Mouse (Mus musculus) monocyte, adult 2 months (primary cell): ENCODE results near the gene Phf1.

Source experiments
- DNase-seq, 2 experiments: peaks; one replicate each; pipeline ENCODE4 v3.0.0; 2022; ENCODE audit warnings: low spot score in 2 of 2, low read depth in 1 of 2

Gene Phf1

DNA sequence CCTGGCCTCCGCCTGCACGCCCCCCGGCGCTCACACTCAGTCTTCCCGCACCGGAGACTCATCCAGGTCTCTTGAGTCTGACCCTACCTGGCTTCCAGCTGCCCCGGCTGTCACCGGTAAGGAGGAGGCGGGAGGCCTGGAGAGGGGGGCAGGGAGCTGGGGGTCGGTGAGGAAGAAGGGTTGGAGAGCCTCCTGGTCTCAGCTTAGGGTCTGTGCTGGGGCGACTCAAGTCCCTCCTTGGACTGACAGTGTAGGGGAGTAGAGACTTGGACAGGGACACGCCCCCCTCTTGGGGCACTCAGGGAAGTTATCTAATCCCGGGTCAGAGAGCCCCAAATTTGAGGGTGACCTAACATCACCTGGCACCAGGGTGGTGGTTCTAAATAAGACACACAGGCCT, 567 bp downstream of the Phf1 start:
- DNase-seq = no peak

DNA sequence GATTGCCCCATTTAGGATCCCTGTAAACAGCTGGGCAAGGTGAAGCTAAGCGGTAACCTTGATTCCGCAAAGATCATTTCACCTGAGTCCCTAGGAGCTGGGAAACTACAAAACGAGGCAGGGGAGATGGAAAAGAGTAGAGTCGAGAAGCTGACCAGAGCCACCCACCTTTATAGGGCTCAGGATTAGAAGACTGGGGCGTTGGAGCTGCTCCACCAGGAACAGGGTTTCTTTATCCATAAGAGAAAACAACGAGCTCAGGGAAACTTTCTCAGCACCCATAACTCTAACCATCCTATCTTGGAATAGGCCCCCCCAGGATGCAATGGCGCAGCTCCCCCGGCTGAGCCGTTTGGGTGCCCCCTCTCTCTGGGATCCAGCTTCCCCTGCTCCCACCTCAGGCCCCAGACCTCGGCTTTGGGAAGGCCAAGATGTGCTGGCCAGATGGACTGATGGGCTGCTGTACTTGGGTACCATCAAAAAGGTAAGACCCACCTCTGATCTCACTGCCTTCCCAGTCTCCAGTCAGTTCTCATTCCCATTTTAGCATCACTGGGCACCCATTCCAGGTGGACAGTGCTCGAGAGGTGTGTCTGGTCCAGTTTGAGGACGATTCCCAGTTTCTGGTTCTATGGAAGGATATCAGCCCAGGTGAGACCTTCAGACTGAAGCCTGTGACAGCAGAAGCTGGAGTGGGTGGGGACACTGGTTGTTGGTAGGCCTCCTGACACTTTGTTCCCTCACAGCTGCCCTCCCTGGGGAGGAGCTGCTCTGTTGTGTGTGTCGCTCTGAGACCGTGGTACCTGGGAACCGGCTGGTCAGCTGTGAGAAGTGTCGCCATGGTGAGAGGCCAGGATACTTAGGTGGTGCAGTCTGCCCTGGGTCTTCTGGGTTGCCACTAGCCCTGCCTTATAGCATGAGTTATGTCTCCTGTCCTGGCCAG, 1.3 kb downstream of the Phf1 start:
- no peak for DNase-seq

DNA sequence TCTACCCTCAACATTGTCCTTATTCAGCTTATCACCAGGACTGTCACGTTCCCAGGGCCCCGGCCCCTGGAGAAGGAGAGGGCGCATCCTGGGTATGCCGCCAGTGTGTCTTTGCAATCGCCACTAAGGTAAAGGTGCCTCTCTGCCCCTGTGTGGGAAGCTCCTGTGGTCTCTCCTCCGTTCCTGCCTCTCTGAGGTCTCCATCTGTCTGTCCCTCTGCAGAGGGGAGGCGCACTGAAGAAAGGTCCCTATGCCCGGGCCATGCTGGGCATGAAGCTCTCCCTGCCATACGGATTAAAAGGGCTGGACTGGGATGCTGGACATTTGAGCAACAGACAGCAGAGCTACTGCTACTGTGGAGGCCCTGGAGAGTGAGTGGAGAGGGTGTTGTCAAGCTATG, 2.2 kb downstream of the Phf1 start:
- no peak for DNase-seq

DNA sequence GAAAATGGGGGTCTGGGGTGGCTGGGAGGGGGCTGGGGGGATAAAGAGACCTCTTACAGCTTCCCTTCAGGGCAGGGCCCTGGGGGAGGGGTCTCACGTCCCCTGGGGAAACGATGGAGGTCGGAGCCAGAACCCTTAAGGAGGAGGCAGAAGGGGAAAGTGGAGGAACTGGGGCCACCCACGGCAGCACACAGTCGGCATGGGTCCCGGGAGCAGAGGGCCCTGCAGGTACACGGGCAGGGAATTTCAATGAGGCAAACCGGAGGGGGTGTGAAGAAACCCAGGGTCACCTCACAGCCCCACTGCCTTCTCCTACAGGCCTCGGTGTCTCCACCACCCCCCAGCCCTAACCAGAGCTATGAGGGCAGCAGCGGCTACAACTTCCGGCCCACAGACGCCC, 3.6 kb downstream of the Phf1 start:
- DNase-seq = no peak

DNA sequence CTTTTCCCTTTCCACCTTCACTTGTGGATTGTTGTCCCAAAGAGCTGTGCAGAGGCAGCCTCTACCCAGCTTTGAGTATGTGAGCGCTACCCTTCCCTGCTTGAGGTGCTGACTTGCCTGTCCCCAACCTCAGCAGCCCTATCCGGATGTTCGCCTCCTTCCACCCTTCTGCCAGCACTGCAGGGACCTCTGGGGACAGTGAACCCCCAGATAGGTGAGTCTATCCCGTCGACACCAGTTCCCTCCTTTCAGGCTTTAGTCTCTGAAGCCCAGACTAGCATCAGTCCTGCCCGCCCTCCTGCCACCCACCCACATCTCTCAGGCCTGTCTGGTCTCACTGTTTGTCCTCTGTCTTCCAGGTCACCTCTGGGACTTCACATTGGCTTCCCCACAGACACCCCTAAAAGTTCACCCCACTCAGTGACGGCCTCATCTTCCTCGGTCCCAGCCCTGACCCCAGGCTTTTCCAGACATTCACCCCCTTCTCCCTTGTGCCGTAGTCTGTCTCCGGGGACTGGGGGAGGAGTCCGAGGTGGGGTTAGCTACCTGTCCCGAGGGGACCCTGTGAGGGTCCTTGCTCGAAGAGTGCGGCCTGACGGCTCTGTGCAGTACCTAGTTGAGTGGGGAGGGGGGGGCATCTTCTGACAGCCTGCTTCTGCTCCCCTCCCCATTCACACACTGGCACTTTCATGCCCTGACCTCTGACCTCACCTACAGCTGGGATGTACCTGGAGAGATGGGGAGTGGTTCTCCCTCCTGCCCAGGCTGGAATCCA, 4.3 kb downstream of the Phf1 start:
- DNase-seq = no peak

DNA sequence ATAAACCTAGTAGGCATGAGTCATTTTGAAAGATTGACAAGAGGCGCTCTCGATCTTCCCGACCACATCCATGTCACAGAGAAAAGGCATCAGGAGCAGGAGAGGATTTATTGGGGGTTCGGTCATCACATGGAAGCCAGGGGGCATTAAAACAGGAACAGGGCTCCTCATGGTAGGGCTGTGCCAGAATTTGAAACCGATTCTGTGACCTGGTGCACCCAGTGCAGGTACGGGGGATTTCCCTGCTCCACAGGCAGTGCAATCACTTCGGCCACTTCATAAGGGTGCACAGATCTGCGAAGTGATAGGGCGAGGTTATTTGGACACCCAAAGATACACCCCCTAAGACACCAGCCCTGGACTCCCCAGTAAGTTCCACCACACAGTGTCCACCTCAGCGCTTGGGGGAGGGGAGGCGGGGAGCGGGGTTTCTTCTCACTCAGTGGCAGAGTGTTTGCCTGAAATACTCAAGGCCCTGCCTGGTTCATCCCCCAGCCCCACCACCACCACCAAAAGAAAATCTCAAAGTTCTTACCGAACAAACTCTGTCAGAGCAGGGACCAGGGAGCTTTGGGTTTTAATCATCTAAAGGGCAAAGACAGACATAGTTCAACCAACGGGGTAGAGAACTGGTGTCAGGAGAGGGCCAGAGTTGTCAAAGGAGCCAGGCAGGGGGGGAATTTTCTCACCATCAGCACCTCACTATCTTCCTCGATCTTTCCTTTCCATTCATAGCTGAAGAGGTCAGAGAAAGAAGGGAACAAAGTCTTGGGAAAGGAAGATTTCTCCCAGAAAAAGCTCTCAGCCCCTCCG, 5.2 kb downstream of the Phf1 start:
- no peak for DNase-seq

DNA sequence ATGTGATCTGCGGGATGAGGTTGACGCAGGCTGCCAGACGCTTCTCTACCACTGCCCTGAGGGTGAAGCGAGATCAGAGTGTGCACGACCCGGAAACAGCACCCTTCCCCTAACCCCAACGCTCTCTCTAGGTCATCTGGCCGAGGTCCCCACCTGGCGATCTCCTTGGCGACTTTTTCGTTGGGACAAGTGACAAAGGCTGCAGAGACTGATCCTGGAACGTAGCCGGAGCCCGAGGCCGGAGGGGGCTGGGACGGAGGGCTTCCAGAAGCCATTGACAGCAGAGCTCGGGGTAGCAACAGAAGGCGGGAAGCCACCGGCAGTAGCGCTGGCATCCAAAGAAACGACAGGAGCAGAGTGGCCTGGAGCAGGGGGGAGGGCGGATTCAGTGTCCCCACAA, 5.9 kb downstream of the Phf1 start:
- DNase-seq = no peak

DNA sequence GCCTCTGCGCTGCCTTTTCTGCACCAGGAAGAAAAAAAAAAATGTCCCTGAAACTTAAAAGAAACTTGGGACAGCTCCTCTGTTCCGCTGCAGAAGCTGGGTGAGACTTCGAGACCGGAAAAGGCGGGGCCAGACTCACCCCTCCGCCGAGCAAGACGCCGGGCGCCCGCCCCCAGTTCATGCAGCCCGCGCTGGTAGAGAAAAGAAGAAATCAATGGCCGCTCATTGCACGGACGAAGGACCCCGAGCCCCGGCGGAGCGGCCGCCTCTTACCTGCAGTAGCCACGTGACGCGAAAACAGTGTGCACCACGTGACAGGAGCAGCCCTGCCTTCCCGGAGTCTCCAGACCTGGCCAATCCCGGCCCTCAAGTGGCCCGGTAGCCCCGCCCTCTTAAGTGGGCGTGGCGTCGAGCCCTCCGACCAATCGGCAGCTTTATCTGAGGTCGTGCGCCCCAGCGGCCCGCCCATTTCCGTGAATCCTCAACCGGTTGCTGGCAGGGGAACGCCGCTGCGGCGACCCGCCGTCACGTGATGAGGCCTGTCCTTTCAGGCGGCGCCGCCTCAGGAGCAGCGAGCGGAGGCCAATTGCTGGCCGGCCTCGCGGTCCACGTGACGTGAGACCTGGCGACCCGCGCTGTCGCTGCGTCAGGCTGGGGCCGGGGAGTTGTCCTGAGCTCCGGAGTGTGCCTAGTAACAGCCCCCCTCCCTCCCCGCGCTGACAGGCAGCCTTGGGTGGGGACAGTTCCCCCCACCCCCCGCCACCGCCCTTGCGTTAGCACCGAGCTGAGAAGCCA, 6.5 kb downstream of the Phf1 start, which contains the start of gene Cuta:
TSS of gene Cuta (minus strand) at position 392 of the 795 bp plus-strand sequence.
- peak; percentile 99 to 100 for DNase-seq

DNA sequence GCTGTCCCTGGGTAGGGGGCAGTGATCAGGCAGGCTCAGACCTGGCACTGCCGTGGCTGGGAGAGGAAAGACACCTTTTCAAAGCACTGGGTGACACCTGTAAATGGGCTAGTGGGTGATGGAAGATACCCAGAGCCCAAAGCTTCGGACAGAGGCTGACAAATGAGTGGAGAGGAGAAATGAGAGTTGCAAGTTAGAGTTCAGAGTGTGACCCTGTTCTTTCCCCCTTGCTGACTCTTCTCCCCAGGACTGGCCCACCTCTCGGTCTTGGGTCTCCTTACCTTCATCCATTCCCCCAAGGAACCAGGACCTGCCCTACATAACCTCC, 7.1 kb downstream of the Phf1 start:
- no peak for DNase-seq

DNA sequence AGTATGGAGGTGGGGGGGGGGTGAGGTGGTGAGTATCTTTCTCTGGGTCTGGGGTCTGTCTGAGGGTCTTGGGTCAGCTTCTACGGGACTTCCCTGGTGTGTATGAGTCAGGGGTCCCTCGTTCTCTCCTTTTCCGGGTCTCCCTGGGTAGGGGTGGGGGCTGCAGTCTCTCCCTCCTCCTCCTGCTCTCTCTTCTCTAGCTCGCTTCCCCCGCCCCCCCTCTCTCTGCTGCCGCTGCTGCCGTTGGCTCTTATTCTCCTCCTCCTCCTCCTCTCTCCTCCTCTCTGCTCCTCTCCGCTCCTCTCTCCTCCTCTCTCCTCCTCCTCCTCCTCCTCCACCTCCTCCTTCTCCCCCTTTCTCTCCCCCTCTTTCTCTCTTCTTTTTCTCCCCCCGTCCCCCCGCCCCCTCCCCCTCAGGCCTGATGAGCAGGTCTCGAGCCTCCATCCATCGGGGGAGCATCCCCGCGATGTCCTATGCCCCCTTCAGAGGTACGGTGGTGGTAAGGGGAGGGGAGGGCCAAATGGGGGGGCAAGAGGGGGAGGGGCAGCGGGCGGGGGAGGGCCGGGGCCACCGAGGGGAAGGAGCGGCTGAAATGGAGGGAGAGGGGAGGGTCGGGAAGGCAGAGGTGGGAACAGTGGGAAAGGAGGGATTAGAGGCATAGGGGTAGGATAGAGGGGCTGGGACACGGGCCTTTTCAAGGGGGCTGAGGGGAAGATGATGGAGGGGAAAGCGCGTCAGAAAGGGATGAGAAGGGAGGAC, 8.4 kb downstream of the Phf1 start, which contains the start of gene Syngap1:
TSS of gene Syngap1 (plus strand) at position 223 of the 759 bp plus-strand sequence.
- no peak for DNase-seq

DNA sequence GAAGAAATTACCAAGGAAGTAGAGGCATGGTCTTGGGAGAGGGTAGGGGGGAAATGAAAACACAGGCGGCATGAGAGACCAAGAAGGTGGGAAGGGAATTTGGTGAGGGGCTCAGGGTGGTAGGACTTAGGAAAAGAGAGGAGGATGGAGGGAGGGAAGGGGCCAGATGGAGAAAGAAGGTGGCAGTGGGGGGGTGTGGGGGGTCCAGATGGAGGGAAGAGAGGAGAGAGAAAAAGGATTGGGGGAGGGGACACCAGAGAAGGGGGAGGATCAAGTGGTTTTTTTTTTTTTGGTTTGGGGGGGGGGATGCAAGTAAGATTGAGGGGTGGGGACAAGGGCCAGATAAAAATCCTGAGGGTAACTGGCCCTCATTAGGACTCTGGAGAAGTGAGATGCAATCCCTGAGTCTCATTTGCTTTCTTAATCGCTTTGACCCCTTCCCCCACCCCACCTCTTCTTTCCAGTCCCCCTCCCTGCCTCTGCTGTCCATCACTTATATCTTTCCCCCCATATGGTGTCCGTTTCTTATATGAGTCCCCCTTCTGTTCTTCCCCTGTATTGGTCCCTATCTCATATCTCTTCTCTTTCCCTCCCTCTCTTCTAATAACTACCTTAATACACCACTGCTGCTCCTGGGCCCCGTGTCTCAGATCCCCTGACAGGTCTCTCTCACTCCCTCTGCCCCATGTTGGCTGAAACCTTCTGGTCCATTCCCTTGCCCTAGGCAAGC, 9.2 kb downstream of the Phf1 start:
- DNase-seq = no peak

DNA sequence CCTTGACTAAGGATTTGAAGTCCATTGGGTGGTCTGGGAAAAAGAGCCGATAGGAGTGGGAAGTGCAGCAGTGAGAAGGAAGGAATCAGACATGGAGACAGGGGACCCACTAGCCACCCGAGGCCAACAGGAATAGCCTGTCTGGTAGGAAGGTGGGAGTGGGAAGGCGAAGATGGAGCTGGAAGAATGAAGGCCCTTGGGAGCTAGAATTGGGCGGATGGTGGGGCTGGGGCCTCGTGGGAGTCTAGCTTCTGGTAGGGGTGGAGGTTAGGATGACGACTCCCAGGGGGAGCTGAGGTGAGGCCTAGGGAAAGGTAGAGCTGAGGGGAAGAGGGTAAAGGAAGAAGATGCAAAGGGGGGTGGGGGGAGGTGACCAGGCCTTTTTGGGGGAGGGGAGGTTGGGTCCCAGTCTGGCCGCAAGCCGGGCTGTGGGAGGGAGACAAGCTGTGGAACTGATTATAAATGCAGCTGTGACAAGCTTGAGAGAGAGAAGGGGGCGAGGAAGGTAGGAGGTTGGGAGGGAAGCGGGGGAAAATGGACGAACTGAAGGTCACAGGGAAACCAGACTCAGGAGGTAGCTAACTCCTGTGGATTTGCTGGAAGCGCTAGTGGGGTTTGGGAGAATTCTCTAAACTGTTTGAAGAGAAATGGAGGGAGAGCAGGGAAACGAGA, 13.1 kb downstream of the Phf1 start:
- no peak for DNase-seq

DNA sequence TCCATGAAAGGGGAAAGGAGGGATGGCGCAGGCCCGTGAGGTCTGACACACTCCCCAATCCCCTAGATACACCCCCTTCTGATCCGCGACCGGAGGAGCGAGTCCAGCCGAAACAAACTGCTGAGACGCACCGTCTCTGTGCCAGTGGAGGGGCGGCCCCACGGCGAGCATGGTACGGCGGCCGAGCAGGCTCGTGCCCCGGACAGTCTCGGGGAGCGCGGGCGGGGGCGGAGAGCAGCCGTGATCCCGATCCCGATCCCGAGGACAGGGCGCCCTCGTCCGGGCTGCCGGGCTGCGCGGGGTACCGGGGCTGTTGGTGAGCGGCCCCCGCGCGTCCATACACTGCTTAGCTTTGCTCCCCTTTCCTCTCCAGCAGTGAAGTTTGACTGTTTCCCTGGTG, 13.7 kb downstream of the Phf1 start:
- no peak for DNase-seq

DNA sequence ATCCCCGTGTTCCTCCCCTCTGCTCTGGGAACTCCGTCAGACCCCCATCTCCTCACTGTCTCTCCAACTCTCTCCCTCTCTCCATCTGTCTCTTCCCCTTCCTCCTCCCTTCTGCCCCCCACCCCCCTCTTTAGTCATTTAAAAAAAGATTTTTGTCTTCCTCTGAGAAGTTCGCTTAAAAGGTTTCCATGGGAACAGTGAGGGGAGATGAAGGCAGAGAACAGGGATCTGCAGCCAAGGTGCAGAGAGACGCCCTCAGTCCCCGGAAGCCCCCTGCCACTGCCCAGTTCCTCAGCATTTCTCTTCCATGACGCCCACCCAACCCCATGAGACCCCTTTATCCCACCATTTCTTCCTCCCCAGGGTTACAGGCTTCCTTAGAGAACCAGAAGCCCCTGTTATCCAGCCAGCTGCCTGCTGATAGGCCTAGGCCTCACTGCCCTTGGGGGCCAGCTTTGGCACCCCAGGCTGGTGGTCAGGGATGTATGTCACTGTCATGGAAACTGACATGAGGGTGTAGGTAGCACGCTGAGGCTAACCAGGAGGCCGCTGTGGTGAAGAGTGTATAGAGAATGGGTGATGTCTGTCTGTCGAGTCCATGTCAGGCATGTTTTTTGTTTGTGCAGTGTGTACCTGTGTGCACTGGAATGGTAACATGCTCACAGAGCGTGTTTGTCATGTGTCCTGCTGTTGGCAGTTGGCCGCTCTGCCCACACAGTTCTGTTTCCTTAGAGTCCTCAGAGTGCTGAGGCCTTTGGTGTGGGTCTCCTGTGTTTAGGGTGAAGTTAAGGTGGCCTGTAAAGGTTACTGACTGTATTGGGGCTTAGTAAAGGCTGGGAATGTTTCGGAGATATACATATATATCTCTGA, 14.6 kb downstream of the Phf1 start:
- DNase-seq = no peak

DNA sequence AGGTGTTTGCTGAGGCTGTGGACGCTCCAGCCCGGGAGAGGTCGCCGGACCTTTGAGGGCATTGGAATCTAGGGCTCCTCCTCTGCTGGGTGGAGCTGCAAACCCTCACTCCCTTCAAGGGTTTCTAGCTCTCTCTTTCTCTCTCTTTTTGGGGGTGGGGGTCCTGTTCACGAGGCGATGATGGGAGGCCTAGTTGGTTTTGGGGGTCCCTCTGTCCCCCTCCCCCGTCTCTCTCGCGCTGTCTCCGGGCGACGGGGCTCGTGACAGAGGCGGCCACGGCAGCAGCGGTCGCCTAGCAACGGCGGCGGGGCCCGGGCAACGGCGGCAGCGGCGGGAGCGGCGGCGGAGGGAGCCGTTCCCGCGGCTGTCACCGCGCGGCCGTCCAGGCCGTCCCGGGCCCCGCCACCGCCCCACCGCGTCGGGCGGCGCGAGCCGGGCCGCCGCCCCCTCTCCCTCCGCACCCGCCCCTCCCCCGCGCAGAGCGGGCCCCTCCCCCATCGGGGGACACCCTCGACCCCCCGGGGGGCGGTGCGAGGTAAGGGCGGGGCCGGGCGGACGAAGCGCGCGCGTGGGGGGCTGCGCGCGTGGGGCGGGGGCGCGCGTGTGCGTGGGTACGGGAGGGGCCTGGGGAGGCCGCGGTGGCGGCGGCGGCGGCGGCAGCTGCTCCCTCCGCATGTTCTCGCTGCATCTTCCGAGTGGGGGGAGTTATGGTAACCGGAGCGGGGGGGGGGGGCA, 15.6 kb downstream of the Phf1 start:
- no peak for DNase-seq

DNA sequence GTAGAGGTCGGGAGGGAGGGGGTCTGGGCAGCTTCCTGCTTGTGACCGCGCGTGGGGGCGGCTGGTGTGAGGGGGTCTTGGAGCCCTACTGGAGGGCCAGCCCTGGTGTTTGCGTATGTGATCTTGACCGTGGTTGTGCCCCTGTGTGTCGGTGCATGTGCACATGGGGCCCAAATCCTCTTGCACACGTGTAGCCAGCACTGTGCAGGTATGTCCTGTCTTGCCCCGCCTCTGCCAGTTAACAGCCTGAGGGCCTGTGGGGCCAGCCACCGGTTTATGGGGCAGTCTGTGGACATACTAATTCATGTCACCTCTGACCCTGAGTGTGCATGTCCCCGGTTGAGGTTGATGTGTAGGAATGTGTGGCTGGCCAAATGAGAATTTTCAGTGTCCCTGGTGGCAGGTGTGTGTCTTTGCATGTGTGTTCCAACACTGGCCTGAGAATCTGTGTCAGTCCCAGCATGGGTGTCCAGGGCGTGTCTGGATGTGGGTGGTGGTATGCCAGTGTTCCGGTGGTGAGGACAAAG, 16.3 kb downstream of the Phf1 start:
- DNase-seq = no peak

DNA sequence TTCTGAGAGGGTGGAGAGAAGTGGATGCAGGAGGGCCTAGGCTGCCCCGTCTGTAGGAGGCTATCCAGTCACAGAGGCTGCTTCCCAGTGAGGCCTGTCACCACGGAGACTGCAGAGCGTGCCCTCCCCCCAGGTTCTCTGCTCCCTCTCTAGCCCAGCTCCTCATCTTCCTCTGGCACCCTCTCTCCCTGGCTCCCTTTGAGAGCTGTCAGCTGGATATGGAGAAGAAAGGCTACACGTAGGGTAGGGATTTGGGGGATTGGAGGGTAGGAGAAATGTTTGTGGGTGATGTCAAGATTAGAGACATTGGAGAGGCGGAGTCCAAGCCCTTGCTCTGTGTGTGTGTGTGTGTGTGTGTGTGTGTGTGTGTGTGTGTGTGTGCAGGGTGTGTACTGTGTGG, 17.0 kb downstream of the Phf1 start:
- no peak for DNase-seq
